Mouse (Mus musculus): Measurements from ENCODE around the gene Lmtk3. TPM values are rescaled to one million over a fixed set of nuclear protein-coding genes. Genes with fewer than 3 reads are reported as not detected.

The Lmtk3 gene
- polyA plus RNA-seq, 1 experiment from 2014 or later: 23.6 TPM

DNA sequence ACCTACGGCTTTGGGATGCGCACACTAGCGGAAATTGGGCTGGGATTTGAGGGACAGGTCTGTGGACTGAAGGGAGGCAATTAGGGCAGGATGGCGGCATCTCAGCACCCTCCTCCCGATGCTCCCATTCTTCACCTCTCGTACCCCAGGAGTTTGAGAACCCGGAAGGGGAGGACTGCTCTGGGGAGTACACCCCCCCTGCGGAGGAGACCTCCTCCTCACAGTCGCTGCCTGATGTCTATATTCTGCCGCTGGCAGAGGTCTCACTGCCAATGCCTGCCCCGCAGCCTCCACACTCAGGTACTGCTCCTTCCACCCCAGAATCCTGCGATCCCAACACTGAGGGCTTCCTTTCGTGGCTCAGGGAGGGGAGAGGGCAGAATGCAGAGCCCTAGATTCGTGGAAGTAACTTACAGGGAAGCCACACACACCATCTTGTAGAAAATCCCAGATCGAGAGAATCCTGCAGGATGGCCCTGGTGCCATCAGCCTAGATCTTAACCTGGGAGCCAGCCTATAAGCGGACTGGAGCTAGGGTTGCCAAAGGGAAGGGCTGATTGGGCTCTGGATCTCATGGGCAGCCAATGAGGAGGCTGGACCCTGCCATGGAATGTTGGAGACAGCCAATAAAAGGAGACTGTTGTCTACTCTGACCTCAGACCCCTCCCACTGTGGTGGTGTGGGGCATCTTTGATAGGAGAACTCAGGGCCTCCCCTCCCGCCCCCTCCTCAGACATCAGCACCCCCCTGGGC lies 3.3 kb downstream of the Lmtk3 start:
- peak; percentile 12; the same call in 1 of the 2 replicates for ATAC-seq (ENCODE audit: low FRiP score)
- Histone ChIP-seq H3K4me2 (replicated peaks) (peak overlapping the region; percentile 68), H3K9ac (peak overlapping the region; percentile 96), H3K36me3 (replicated peaks; ENCODE audit: control insufficient read depth, insufficient read depth) (peaks cover 47% of the 10 kb centered on the region), H3K4me1 (replicated peaks; ENCODE audit: control insufficient read depth, insufficient read depth, low read length) (peaks cover 21% of the 10 kb centered on the region), H3K27ac (peak overlapping the region; percentile 99), H3K4me3 (replicated peaks; ENCODE audit: low read length) (peak overlapping the region; percentile 85), H3K27me3 (ENCODE audit: control insufficient read depth, insufficient read depth, low read length) (no peaks in the 10 kb centered on the region), H3K9me3 (ENCODE audit: control insufficient read depth, low read length) (no peaks in the 10 kb centered on the region)
- DNase-seq (ENCODE audit: low spot score): peak; percentile 62
- whole genome bisulfite sequencing: 9% methylated on average over 17 of the region's 17 CpGs

DNA sequence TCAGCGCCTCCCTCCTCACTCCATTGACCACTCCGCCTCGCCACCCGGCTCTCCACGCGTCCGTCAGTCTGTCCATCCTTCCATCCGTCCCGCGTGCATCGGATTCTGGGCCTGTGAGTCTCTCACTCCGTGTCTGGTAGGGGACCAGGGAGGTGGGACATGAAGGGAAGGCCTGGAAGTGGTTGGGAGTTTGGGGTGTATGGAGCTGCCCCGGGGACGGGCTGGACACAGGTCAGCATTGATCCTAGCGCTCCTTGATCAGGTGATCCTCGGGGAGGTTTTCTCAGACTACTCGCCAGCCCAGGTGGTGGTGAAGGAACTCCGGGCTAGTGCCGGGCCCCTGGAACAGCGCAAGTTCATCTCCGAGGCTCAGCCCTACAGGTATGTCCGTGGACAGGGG lies 4.1 kb downstream of the Lmtk3 start:
- 0 out of 2 replicates have a peak overlapping the region, but pooled peaks have one; percentile 29 for H3K9ac ChIP-seq
- H3K4me2 ChIP-seq (replicated peaks): peak overlapping the region; percentile 68
- no peaks in the 10 kb centered on the region for H3K27me3 ChIP-seq (ENCODE audit: control insufficient read depth, insufficient read depth, low read length)
- H3K4me1 ChIP-seq (replicated peaks; ENCODE audit: control insufficient read depth, insufficient read depth, low read length): peaks cover 21% of the 10 kb centered on the region
- no peaks in the 10 kb centered on the region for H3K9me3 ChIP-seq (ENCODE audit: control insufficient read depth, low read length)
- H3K4me3 ChIP-seq (replicated peaks; ENCODE audit: low read length): peak overlapping the region; percentile 85; the same call in 1 of the 2 replicates
- ATAC-seq (ENCODE audit: low FRiP score) (no peak), DNase-seq (ENCODE audit: low spot score) (no peak)
- H3K27ac ChIP-seq: no peak overlapping the region
- H3K36me3 ChIP-seq (replicated peaks; ENCODE audit: control insufficient read depth, insufficient read depth): peaks cover 55% of the 10 kb centered on the region
- WGBS: 88% methylated on average over 22 of the region's 22 CpGs

DNA sequence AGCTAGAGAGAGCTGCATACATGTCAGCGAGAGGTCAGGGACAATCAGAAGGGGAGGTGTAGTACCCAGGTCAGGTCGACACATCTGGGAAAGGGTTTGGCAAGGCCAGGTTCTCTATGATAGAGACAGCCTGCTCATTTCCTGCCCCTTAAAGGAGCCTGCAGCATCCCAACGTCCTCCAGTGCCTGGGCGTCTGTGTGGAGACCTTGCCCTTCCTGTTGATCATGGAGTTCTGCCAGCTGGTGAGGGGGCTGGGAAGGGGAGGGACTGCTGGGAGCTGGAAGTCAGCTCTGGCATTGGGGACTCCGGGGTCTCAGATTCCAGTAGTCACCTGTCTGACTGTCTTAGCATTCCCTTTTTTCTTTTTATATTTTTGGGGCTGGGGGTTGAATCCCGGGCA lies 7.2 kb downstream of the Lmtk3 start:
- peaks cover 18% of the 10 kb centered on the region for H3K4me1 ChIP-seq (replicated peaks; ENCODE audit: control insufficient read depth, insufficient read depth, low read length)
- H3K9me3 ChIP-seq (ENCODE audit: control insufficient read depth, low read length): no peaks in the 10 kb centered on the region
- no peak for ATAC-seq (ENCODE audit: low FRiP score)
- WGBS: 76% methylated on average over 6 of the region's 6 CpGs
- H3K9ac ChIP-seq: no peak overlapping the region
- peaks cover 86% of the 10 kb centered on the region for H3K36me3 ChIP-seq (replicated peaks; ENCODE audit: control insufficient read depth, insufficient read depth)
- no peak overlapping the region for H3K4me2 ChIP-seq (replicated peaks)
- no peak overlapping the region for H3K27ac ChIP-seq
- DNase-seq (ENCODE audit: low spot score): no peak
- H3K4me3 ChIP-seq (replicated peaks; ENCODE audit: low read length): no peak overlapping the region
- peaks cover 15% of the 10 kb centered on the region; the same call in 1 of the 2 replicates for H3K27me3 ChIP-seq (ENCODE audit: control insufficient read depth, insufficient read depth, low read length)

DNA sequence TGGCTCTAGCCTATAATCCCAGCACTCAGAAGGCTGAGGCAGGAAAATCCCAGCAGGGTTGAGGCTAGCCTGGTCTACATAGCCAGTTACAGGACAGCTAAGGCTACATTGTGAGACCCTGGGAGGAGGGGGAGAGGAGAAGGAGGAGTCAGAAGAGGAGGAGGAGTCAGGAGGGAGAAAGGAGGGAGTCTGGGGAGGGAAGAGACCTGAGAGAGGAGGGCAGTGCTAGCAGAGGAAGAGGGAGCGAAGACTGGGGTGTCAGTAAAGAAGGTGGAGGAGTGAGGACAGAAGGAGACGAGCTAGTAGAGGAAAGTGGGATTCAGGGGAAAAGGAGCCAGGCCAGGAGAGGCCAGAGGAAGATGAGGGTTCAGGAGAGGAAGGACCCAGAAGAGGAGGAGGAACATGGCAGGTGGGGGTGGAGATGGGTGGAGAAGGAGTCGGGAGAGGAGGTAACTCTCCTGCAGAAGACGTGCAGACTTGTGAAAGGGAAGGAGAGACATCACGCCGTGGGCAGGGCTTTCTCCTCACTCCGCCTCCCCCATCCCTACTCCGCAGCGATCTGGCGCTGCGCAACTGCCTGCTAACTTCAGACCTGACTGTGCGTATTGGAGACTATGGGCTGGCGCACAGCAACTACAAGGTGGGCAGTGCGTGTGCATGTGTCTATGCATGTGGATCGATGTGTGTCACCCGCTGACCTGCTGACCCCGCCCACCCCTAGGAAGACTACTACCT lies 8.4 kb downstream of the Lmtk3 start:
- H3K36me3 ChIP-seq (replicated peaks; ENCODE audit: control insufficient read depth, insufficient read depth): peaks cover 98% of the 10 kb centered on the region
- H3K4me3 ChIP-seq (replicated peaks; ENCODE audit: low read length): no peak overlapping the region
- no peaks in the 10 kb centered on the region for H3K9me3 ChIP-seq (ENCODE audit: control insufficient read depth, low read length)
- WGBS: 75% methylated on average over 17 of the region's 17 CpGs
- H3K27me3 ChIP-seq (ENCODE audit: control insufficient read depth, insufficient read depth, low read length): peaks cover 15% of the 10 kb centered on the region; the same call in 1 of the 2 replicates
- H3K9ac ChIP-seq: no peak overlapping the region
- DNase-seq (ENCODE audit: low spot score) (no peak), ATAC-seq (ENCODE audit: low FRiP score) (no peak)
- no peak overlapping the region for H3K27ac ChIP-seq
- H3K4me2 ChIP-seq (replicated peaks): no peak overlapping the region
- peaks cover 10% of the 10 kb centered on the region for H3K4me1 ChIP-seq (replicated peaks; ENCODE audit: control insufficient read depth, insufficient read depth, low read length)

DNA sequence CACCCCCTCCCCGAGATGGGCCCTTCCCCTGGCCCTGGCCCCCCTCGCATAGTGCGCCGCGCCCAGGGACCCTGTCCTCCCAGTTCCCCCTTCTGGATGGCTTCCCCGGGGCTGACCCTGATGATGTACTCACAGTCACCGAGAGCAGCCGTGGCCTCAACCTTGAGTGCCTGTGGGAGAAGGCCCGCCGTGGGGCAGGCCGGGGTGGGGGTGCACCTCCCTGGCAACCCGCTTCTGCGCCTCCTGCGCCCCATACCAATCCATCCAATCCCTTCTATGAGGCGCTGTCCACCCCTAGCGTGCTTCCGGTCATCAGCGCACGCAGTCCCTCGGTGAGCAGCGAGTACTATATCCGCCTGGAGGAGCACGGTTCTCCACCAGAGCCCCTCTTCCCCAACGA lies 9.7 kb downstream of the Lmtk3 start:
- no peak overlapping the region for H3K27ac ChIP-seq
- H3K4me2 ChIP-seq (replicated peaks): no peak overlapping the region
- H3K27me3 ChIP-seq (ENCODE audit: control insufficient read depth, insufficient read depth, low read length): peaks cover 15% of the 10 kb centered on the region; the same call in 1 of the 2 replicates
- H3K9ac ChIP-seq: no peak overlapping the region
- WGBS: 90% methylated on average over 24 of the region's 24 CpGs
- peaks cover 95% of the 10 kb centered on the region for H3K36me3 ChIP-seq (replicated peaks; ENCODE audit: control insufficient read depth, insufficient read depth)
- DNase-seq (ENCODE audit: low spot score): no peak
- H3K4me1 ChIP-seq (replicated peaks; ENCODE audit: control insufficient read depth, insufficient read depth, low read length): peaks cover 14% of the 10 kb centered on the region
- H3K9me3 ChIP-seq (ENCODE audit: control insufficient read depth, low read length): no peaks in the 10 kb centered on the region
- ATAC-seq (ENCODE audit: low FRiP score): no peak
- no peak overlapping the region for H3K4me3 ChIP-seq (replicated peaks; ENCODE audit: low read length)

DNA sequence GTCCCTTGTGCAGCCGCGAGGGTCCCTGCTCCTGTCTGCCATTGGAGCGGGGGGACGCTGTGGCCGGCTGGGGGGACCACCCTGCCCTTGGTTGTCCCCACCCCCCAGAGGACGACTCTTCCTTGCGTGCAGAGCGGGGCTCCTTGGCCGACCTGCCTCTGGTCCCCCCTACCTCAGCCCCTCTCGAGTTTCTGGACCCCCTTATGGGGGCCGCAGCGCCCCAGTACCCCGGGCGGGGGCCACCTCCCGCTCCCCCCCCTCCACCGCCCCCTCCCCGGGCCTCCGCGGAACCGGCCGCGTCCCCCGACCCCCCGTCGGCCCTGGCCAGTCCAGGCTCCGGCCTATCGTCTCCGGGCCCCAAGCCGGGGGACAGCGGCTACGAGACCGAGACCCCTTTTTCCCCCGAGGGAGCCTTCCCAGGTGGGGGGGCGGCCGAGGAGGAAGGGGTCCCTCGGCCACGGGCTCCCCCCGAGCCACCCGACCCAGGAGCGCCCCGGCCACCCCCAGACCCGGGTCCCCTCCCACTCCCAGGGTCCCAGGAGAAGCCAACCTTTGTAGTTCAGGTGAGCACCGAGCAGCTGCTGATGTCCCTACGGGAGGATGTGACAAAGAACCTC lies 10.5 kb downstream of the Lmtk3 start:
- peaks cover 15% of the 10 kb centered on the region; the same call in 1 of the 2 replicates for H3K27me3 ChIP-seq (ENCODE audit: control insufficient read depth, insufficient read depth, low read length)
- peaks cover 91% of the 10 kb centered on the region for H3K36me3 ChIP-seq (replicated peaks; ENCODE audit: control insufficient read depth, insufficient read depth)
- H3K4me2 ChIP-seq (replicated peaks): no peak overlapping the region
- H3K9ac ChIP-seq: no peak overlapping the region
- 93% methylated on average over 40 of the region's 44 CpGs for WGBS
- no peak overlapping the region for H3K4me3 ChIP-seq (replicated peaks; ENCODE audit: low read length)
- no peak for ATAC-seq (ENCODE audit: low FRiP score)
- no peaks in the 10 kb centered on the region for H3K9me3 ChIP-seq (ENCODE audit: control insufficient read depth, low read length)
- DNase-seq (ENCODE audit: low spot score): no peak
- peaks cover 15% of the 10 kb centered on the region for H3K4me1 ChIP-seq (replicated peaks; ENCODE audit: control insufficient read depth, insufficient read depth, low read length)
- no peak overlapping the region for H3K27ac ChIP-seq

DNA sequence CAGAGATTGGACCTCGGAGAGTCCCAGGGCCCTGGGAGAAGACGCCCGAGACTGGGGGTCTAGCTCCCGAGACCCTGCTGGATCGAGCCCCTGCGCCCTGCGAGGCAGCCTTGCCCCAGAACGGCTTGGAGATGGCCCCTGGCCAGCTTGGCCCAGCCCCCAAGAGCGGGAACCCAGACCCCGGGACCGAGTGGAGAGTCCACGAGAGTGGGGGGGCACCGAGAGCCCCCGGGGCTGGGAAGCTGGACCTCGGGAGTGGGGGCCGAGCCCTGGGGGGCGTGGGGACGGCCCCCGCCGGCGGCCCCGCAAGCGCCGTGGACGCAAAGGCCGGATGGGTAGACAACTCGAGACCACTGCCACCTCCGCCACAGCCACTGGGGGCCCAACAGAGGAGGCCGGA lies 11.4 kb downstream of the Lmtk3 start:
- no peak for ATAC-seq (ENCODE audit: low FRiP score)

DNA sequence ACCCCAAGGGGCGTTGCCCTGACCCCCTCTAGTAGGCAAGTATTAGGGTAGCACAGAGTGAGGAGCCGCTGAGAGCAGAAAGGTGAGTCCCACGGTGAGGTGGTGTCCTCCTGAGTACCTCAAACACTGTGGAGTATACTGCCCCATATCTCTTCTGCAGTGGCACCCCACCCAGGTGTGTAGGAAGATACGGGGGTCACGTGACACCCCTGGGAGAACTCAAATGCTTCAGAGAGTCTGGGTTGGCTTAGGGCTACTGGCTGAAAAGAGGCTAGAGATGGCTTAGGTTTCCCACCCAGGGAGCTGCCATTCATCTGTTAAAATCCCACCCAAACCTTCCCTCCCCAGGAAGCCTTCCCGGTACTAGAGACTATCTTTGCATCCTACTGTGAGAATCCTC lies 13.4 kb downstream of the Lmtk3 start:
- Histone ChIP-seq H3K36me3 (replicated peaks; ENCODE audit: control insufficient read depth, insufficient read depth) (peaks cover 90% of the 10 kb centered on the region), H3K4me3 (replicated peaks; ENCODE audit: low read length) (0 out of 2 replicates have a peak overlapping the region, but pooled peaks have one; percentile 8), H3K4me2 (replicated peaks) (peak overlapping the region; percentile 45; the same call in 1 of the 2 replicates), H3K27ac (no peak overlapping the region), H3K9me3 (ENCODE audit: control insufficient read depth, low read length) (no peaks in the 10 kb centered on the region), H3K27me3 (ENCODE audit: control insufficient read depth, insufficient read depth, low read length) (peaks cover 15% of the 10 kb centered on the region; the same call in 1 of the 2 replicates), H3K4me1 (replicated peaks; ENCODE audit: control insufficient read depth, insufficient read depth, low read length) (peaks cover 15% of the 10 kb centered on the region), H3K9ac (peak overlapping the region; percentile 42)
- WGBS: 40% methylated on average over 6 of the region's 6 CpGs
- DNase-seq (ENCODE audit: low spot score) (no peak), ATAC-seq (ENCODE audit: low FRiP score) (no peak)

More for the DNA sequence above, 11.4 kb downstream of the Lmtk3 start:
- H3K4me1 ChIP-seq (replicated peaks; ENCODE audit: control insufficient read depth, insufficient read depth, low read length): peaks cover 15% of the 10 kb centered on the region
- H3K36me3 ChIP-seq (replicated peaks; ENCODE audit: control insufficient read depth, insufficient read depth): peaks cover 91% of the 10 kb centered on the region
- no peak overlapping the region for H3K4me3 ChIP-seq (replicated peaks; ENCODE audit: low read length)
- no peak overlapping the region for H3K9ac ChIP-seq
- DNase-seq (ENCODE audit: low spot score): no peak
- peaks cover 15% of the 10 kb centered on the region; the same call in 1 of the 2 replicates for H3K27me3 ChIP-seq (ENCODE audit: control insufficient read depth, insufficient read depth, low read length)
- 93% methylated on average over 29 of the region's 29 CpGs for WGBS
- no peak overlapping the region for H3K27ac ChIP-seq
- H3K9me3 ChIP-seq (ENCODE audit: control insufficient read depth, low read length): no peaks in the 10 kb centered on the region
- no peak overlapping the region for H3K4me2 ChIP-seq (replicated peaks)
